Mouse (Mus musculus): ENCODE measurements around the gene Ppp1r14d.

- no peak for TF ChIP-seq CTCF (conservative IDR thresholded peaks at IDR 0.05; ENCODE audit: insufficient read depth, insufficient read length, low read depth, low read length)
- TF ChIP-seq POLR2A (IDR thresholded peaks at IDR 0.05; ENCODE audit: low read depth, low read length): no peak
Measured at GRCm38 (mm10) chr2:119240075-119240818, 10.5 kb upstream of the Ppp1r14d start.

Measured in kidney, adult 2 months (tissue).